Mouse (Mus musculus): ENCODE measurements around the gene Ppp1r13l.

DNA sequence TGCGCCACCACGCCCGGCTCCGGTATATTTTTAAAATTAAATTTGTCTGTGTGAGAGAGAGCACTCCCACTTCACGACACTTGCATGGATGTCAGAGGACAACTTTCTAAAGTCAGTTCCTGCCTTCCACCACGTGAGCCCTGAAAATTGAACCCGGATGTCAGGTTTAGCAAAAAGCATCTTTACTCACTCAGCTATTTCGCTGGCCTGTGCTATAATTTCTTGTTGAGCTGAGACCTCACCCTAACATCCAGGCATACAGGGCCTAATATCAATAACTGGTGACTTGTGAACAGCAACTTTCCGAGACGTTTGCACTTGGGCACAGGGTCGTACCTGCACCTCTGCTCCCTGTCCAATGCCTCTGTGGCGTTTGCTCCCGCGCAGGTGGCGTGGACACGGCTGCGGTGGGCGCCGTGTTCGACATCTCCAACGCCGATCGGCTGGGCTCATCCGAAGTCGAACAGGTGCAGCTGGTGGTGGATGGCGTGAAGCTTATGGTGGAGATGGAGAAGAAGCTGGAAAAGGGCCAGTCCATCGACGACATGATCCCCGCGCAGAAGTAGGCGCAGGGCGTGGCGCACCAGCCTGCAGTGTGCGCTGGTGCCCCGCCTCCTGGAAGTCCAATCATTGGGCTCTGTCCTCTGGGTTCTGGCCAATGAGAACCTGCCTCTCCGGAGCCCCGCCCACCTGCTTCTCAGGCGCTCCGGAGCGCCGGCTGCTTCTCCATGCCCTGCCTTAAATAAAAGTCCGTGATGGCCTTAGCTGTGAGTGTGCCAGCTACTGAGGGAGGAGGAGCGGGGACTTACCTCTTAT lies 61.5 kb downstream of the Ppp1r13l start:
- TF ChIP-seq POLR2A (IDR thresholded peaks at IDR 0.05; ENCODE audit: extremely low read depth, insufficient read depth, low read length) = no peak
- no peak for TF ChIP-seq CTCF (IDR thresholded peaks at IDR 0.05; ENCODE audit: low read depth, low read length)
